Mouse (Mus musculus) ES-CJ7 (cell line): ENCODE results near the gene Lipt2.

Source experiments
- DNase-seq: peaks from one replicate; pipeline ENCODE4 v3.0.0; 2011; ENCODE audit warnings: low read depth, low spot score

Gene Lipt2

GRCm38 (mm10) chr7:100159105-100159841, at the start of gene Lipt2:
Lipt2 (plus strand) TSS chr7:100159277.
- peak; percentile 87 for DNase-seq

DNA sequence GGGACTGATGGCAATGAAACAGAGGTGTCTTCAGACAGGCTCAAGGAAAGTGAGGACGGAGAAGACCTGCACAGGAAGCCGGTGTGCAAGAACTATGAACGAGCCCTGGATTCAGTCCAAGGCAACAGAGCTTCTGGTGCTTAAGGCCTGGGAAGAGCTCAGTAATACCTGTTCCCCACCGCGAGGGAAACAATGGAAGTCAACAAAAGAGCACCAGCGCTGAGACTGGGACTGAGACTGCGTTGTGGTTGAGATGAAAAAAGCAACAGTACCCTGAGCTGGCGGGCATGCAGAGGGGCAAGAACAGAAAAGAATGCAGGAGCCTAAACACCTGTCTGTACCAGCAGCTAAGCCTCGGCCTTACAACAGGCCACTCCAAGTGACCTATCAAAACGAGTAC, 47.6 kb upstream of the Lipt2 start:
- DNase-seq, result no peak

DNA sequence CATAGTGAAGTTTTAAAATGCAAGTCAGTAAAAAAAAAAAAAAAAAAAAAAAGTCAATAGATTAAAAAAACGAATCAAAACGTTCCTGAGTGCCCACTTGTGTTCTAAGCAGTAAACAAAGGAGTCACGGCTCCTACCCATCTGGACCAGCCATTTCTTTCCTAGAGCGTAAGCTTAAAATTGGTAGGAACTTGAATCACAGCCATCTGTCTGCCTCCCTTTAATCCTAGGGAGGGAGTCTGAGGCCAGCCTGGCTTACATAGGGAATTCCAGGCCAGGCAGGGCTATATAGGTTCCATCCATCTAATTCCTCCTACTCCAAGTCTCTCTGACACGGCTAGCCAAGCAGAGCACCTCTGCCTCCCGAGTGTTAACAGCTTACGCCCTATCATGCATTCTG, 45.3 kb upstream of the Lipt2 start:
- DNase-seq, result no peak

- DNase-seq, result no peak
Measured at GRCm38 (mm10) chr7:100114279-100114678, 44.8 kb upstream of the Lipt2 start.

DNA sequence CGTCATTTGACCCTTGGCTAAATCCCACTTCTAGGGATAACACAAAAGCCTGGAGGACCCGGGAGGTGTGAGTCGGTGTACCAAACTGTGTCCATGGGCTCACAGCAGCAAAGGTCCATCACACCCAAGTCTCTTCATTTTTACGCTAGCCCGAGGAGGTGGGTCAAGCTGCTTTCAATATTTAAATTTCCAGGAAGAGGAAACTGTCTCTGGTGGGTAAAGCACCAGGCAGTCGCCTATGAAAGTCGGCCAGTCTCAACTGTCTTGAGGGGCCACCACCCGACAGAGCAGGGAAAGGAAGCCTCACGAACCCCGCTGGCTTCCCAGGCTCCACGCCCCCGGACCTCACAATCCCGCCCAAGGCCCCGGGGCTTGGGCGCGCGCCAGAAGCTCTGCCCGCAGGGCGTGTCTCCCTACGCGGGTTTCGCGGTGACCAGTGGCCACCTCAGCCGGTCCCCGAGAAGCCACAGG, 38.3 kb upstream of the Lipt2 start:
- DNase-seq, result peak; percentile 49

DNA sequence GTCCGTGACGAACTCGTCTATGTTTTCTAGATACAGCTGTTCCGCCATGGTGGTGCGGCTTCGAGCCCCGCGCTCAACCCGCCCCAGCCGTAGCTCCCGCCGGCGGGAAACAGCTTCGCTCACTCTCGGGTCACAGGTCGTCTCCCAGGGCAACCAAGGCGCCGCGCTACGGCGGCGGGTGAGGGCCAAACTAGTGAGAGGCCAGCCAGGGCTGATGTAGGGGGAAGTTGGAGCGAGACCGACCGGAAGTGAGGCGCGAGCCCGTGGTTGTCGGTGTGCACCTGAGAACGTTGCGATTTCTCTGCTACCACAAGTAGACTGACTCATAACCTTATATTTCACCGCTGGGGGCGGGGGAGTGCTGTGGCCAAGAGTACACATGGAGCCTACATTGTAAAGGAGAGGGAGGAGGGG, 37.7 kb upstream of the Lipt2 start, which contains the start of gene Pold3:
TSS of gene Pold3 (minus strand) at position 190 of the 414 bp plus-strand sequence.
- DNase-seq, result peak; percentile 97

GRCm38 (mm10) chr7:100123486-100123885, 35.6 kb upstream of the Lipt2 start:
- peak; percentile 87 for DNase-seq

GRCm38 (mm10) chr7:100124211-100124610, 34.9 kb upstream of the Lipt2 start:
- peak; percentile 84 for DNase-seq

- DNase-seq, result no peak
Measured at GRCm38 (mm10) chr7:100125166-100125565, 33.9 kb upstream of the Lipt2 start.

- no peak for DNase-seq
Measured at GRCm38 (mm10) chr7:100126514-100126913, 32.6 kb upstream of the Lipt2 start.

DNA sequence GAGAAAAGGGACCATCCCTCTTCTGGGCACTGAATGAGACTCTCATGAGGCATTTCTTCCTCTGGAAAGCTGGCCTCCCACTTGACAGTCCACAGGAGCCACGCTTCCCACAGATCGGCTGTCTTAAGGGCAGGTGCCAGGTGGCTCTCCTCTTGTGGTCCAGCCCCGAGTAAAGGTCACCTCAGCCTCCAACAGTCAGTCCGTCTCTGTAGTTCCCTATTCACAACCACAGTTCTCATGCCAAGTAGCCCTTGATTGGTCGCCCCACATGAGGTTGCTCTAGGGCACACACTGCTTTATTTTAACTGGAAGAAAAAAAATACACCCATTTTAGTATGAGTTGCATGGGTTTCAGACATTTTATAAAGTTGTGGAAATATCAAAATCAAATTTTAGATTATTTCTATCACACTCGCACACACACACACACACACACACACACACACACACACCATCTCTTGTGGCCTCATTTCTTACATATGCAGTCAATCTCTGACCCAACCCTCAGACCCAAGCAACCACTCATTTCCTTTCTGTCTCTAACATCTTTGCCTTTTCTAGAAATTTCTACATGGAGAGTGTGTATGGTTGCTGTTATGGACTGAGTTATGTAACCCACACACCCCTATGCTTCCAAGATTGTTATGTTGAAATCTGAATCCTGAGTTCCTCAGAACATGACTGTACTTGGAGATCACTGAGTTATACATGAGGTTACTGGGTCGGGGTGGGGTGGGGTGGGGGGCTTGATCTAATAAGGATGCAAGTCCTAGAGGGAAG, 30.6 kb upstream of the Lipt2 start:
- DNase-seq, result no peak

GRCm38 (mm10) chr7:100130592-100130991, 28.5 kb upstream of the Lipt2 start:
- no peak for DNase-seq

DNA sequence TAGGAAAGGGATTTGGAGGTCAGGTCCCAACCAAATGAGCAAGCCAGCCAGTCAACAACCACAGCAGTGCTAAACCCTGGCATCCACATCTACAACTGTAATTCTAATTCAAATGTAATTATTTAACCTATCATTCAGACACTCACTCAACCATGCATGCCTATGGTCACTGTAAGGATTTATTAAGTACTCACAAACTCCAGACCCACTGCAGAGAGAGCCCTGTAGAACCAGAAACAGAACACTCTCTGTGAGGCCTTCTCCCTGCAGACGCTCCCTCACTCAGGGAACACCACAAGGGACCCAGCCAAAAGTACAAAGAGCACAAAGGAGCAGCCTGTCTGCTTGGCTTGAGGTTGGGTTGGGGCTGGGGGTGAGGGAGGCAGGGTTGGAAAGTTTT, 26.7 kb upstream of the Lipt2 start:
- no peak for DNase-seq

- DNase-seq, result no peak
Measured at GRCm38 (mm10) chr7:100137038-100137437, 22.0 kb upstream of the Lipt2 start.

DNA sequence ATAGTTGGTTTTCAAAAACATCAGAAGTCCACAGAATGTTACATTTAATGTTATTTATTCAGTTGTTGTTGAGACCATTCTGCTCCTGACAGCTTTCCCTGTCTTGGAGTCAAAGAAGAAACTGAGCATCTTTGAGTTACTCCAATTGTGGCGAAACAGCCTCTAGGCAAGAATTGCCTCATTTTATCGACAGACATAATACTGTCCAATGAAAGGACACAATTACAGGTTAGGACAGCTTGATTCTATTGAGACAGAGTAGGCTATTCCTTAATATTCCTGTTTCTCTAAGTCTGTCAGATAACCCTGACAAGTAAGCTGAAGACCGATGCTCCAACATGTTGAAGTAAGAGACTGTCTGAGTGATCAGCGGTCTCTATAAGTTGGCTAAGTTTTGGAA, 21.0 kb upstream of the Lipt2 start:
- DNase-seq, result no peak

GRCm38 (mm10) chr7:100140591-100140990, 18.5 kb upstream of the Lipt2 start:
- no peak for DNase-seq

- no peak for DNase-seq
Measured at GRCm38 (mm10) chr7:100148586-100148985, 10.5 kb upstream of the Lipt2 start.

DNA sequence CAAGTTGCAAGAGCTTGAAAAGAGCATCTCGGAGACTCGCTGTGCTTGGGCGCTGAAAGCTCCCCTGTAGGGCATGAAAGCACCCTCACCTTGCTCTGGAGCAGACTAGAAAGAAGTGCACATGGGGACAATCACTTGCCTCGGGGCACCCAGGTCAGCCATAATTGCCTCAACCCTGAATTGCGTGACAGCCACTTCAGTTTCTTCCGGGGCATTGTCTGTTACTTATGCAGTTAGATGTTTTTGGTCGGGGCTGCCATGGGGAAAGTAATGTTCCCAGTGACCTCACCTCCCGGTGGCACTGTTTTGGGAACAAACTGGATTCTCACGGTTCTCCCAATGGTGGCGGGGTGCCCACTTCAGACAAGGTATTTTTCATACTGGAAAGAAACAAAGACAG, 9.0 kb upstream of the Lipt2 start:
- DNase-seq, result no peak

DNA sequence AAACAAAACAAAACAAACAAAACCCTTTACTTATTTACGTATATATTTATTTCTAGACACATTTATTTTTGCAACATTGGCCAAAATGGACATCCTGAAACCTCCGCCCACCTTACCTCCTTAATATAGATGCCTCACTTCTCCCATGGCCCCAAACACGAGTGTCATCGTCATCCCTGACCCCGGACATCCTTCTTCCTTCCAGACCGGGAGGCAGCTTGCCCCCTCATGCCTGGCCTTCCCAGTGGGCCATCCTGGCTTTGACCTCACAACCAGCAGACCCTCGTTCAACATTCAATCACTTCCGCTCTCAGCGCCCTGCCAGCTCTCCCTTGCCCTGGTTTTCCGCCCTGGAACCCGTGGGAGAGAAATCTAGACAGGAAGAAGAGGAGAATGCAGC, 8.5 kb upstream of the Lipt2 start:
- DNase-seq, result no peak

GRCm38 (mm10) chr7:100157669-100158068, 1.4 kb upstream of the Lipt2 start:
- DNase-seq, result no peak

DNA sequence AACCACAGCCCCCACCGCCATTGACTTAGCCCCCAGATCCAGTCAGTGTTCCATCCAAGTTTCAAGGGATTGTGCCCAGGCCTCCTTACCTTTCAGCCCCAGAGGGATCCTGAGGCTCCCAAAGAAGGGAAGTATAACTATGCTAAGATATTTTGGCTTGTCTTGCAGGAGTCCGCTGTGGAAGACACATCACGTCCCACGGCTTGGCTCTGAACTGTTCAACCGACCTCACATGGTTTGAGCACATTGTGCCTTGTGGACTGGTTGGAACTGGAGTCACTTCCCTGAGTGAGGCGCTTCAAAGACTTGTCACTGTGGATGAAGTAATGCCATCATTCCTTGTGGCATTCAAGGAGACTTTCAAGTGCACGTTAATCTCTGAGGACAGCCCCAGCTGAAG, 929 bp downstream of the Lipt2 start:
- DNase-seq, result peak; percentile 33

GRCm38 (mm10) chr7:100163506-100163905, 4.4 kb downstream of the Lipt2 start:
- no peak for DNase-seq

GRCm38 (mm10) chr7:100168654-100169053, 9.6 kb downstream of the Lipt2 start:
- DNase-seq, result no peak
